Mouse (Mus musculus) kidney, adult 2 months (tissue): ENCODE data around the gene Ces2a.

ENCODE experiments used
- CTCF ChIP-seq: fragments of 200-500 bp; conservative IDR thresholded peaks from 2 replicates; pipeline ENCODE4 v1.5.1; 2011; ENCODE audit warnings: low read depth, mild to moderate bottlenecking, control low read depth, low read length, moderate library complexity, mixed read lengths; ENCODE audit not compliant: insufficient read depth, insufficient read length
- POLR2A ChIP-seq: fragments of 200-500 bp; IDR thresholded peaks from one replicate; pipeline ENCODE4 v1.6.1; 2011; ENCODE audit warnings: low read depth, low read length, control low read depth

DNA sequence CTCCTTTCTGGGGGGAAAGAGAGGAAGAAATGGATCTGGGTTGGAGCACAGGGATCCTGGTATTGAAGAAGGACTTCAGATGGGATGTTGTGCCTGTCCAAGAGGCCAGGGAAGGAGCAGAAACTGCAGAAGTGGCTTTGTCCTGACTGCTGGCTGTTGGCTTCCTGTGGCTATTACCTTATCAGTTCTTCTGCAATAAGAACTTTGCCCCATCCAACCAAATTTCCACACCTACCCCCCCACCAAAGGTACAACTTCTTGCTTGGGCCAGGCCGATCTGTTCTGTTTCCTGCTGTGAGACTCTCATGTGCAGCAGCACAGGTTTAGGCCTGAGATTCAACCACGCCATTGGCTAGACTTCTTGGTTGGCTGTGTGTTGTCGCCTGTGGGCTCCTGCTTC lies 36.6 kb downstream of the Ces2a start:
- TF ChIP-seq CTCF (no peak), POLR2A (no peak)
